In genomic region chr4:132946047-132947001, GRCm38 (mm10) we compare ENCODE assay signal across 8 mouse cellular contexts. TPM values are rescaled to one million over a fixed set of nuclear protein-coding genes. Genes with fewer than 3 reads are reported as not detected.
A peak's percentile ranks its signal among the peaks of the same experiment; 100 is the strongest.
DNase-seq lines count a peak whose midpoint lies in the region; ATAC-seq and TF ChIP-seq lines count a peak whose summit lies in the region.

No protein-coding gene starts in this region.

- H3K4me1 ChIP-seq in embryonic facial prominence, embryonic 12.5 days: peaks cover 14% of the 10 kb centered on the region
- H3K4me1 ChIP-seq in heart, embryonic 13.5 days: peaks cover 60% of the 10 kb centered on the region
- H3K4me1 ChIP-seq in kidney, embryonic 16.5 days (ENCODE audit: insufficient read depth, low read length): peaks cover 18% of the 10 kb centered on the region
- H3K4me1 ChIP-seq in lung, adult 2 months (ENCODE audit: control insufficient read depth, insufficient read depth, low read length): peaks cover 14% of the 10 kb centered on the region

- H3K27ac ChIP-seq in embryonic facial prominence, embryonic 12.5 days: peak overlapping the region; percentile 85
- H3K27ac ChIP-seq in heart, embryonic 13.5 days (replicated peaks): peak overlapping the region; percentile 85
- H3K27ac ChIP-seq in kidney, embryonic 16.5 days (ENCODE audit: low read length): peak overlapping the region; percentile 51

- DNase-seq in B cell, adult 2 months: peak; percentile 78 to 81
- peak; percentile 46 to 52 for DNase-seq in adrenal gland, adult 18-20 months (ENCODE audit: low spot score in 2 of 2)
- DNase-seq in lung, adult 2 months: peak; percentile 47
- DNase-seq in thymus, postnatal 36 days: peak; percentile 81 to 86

- H3K4me3 ChIP-seq in embryonic facial prominence, embryonic 12.5 days: peak overlapping the region; percentile 15; the same call in 1 of the 2 replicates
- peak overlapping the region; percentile 22 for H3K4me3 ChIP-seq in heart, embryonic 13.5 days
- peak overlapping the region; percentile 26 for H3K4me3 ChIP-seq in kidney, embryonic 16.5 days (ENCODE audit: low read length)
- peak overlapping the region; percentile 33 for H3K4me3 ChIP-seq in lung, adult 2 months (replicated peaks; ENCODE audit: extremely low read depth, low read depth, low read length)

- TF ChIP-seq CTCF in lung, adult 2 months (IDR thresholded peaks at IDR 0.05; ENCODE audit: insufficient read depth, low read length): no peak

- ATAC-seq in embryonic facial prominence, embryonic 12.5 days (ENCODE audit: insufficient number of reproducible peaks, insufficient read depth, low FRiP score, low TSS enrichment): peak; percentile 42; the same call in 1 of the 2 replicates
- peak; percentile 20; the same call in 1 of the 2 replicates for ATAC-seq in heart, embryonic 13.5 days (ENCODE audit: extremely low read depth, insufficient number of reproducible peaks, low FRiP score, low TSS enrichment)
- ATAC-seq in kidney, embryonic 16.5 days (ENCODE audit: low FRiP score, low TSS enrichment): 0 out of 2 replicates have a peak, but pooled peaks have one; percentile 19
- ATAC-seq in neutrophil, adult 5-6 weeks (ENCODE audit: extremely low read depth, insufficient number of reproducible peaks, low FRiP score, poor library complexity, severe bottlenecking): peak; percentile 27; the same call in 1 of the 2 replicates

- no peaks in the 10 kb centered on the region for H3K9me3 ChIP-seq in embryonic facial prominence, embryonic 12.5 days
- H3K9me3 ChIP-seq in heart, embryonic 13.5 days: no peaks in the 10 kb centered on the region
- no peaks in the 10 kb centered on the region for H3K9me3 ChIP-seq in kidney, embryonic 16.5 days (ENCODE audit: low read length)

- TF ChIP-seq POLR2A in lung, adult 2 months (IDR thresholded peaks at IDR 0.05; ENCODE audit: borderline replicate concordance, extremely low read depth, low read depth, low read length): no peak

- no peaks in the 10 kb centered on the region for H3K27me3 ChIP-seq in embryonic facial prominence, embryonic 12.5 days
- no peaks in the 10 kb centered on the region for H3K27me3 ChIP-seq in heart, embryonic 13.5 days (replicated peaks)
- no peaks in the 10 kb centered on the region for H3K27me3 ChIP-seq in kidney, embryonic 16.5 days (ENCODE audit: insufficient read depth, low read length)

- 11% methylated on average over 27 of the region's 27 CpGs for WGBS in embryonic facial prominence, embryonic 12.5 days
- 15% methylated on average over 27 of the region's 27 CpGs for WGBS in heart, embryonic 13.5 days
- 13% methylated on average over 25 of the region's 27 CpGs for WGBS in kidney, embryonic 16.5 days
- WGBS in lung, adult 2 months: 25% methylated on average over 27 of the region's 27 CpGs

- H3K36me3 ChIP-seq in embryonic facial prominence, embryonic 12.5 days: no peaks in the 10 kb centered on the region
- H3K36me3 ChIP-seq in heart, embryonic 13.5 days: no peaks in the 10 kb centered on the region
- no peaks in the 10 kb centered on the region for H3K36me3 ChIP-seq in kidney, embryonic 16.5 days (ENCODE audit: insufficient read depth, low read length)

- peak overlapping the region; percentile 40; the same call in 1 of the 2 replicates for H3K9ac ChIP-seq in embryonic facial prominence, embryonic 12.5 days
- H3K9ac ChIP-seq in heart, embryonic 13.5 days: peak overlapping the region; percentile 72
- peak overlapping the region; percentile 59 for H3K9ac ChIP-seq in kidney, embryonic 16.5 days (replicated peaks; ENCODE audit: low read length)

- peak overlapping the region; percentile 47 for H3K4me2 ChIP-seq in embryonic facial prominence, embryonic 12.5 days (replicated peaks)
- H3K4me2 ChIP-seq in heart, embryonic 13.5 days: peak overlapping the region; percentile 60
- H3K4me2 ChIP-seq in kidney, embryonic 16.5 days (replicated peaks; ENCODE audit: low read depth, low read length): peak overlapping the region; percentile 54

RNA-seq across cellular contexts. Expression of gene Fam76a, which starts 24.0 kb away (rescaled TPM):
- 10 to 100 TPM; 25.2 to 26.1 TPM for total RNA-seq in adrenal gland, adult 18-20 months (2021)
- 37.7 and 40.9 TPM in 2 replicates for polyA plus RNA-seq in embryonic facial prominence, embryonic 12.5 days (2016; fragmentation: Nextera tagmentation; extraction: Ambion mirVana)
- polyA plus RNA-seq in heart, embryonic 13.5 days (2015; fragmentation: Nextera tagmentation; extraction: Ambion mirVana): 34.8 and 35.6 TPM in 2 replicates
- polyA plus RNA-seq in kidney, embryonic 16.5 days (2015; fragmentation: Nextera tagmentation; extraction: Ambion mirVana): 37.7 and 42.8 TPM in 2 replicates
- 19.2 and 21.9 TPM in 2 replicates for polyA plus RNA-seq in lung, adult 2 months (2012; rRNA removed)
- 31.1 and 35.4 TPM in 2 replicates for total RNA-seq in neutrophil, adult 5-6 weeks (2017)

RNA-seq across cellular contexts. Expression of gene Fgr, which starts 27.6 kb away (rescaled TPM):
- total RNA-seq in adrenal gland, adult 18-20 months (2021): under 1 TPM; 0.43 to 0.58 TPM
- polyA plus RNA-seq in embryonic facial prominence, embryonic 12.5 days (2016; fragmentation: Nextera tagmentation; extraction: Ambion mirVana): 0.29 and 0.39 TPM in 2 replicates
- 0.21 and 0.23 TPM in 2 replicates for polyA plus RNA-seq in heart, embryonic 13.5 days (2015; fragmentation: Nextera tagmentation; extraction: Ambion mirVana)
- polyA plus RNA-seq in kidney, embryonic 16.5 days (2015; fragmentation: Nextera tagmentation; extraction: Ambion mirVana): 0.44 and 0.58 TPM in 2 replicates
- polyA plus RNA-seq in lung, adult 2 months (2012; rRNA removed): 10.7 and 19.1 TPM in 2 replicates
- total RNA-seq in neutrophil, adult 5-6 weeks (2017): 301 and 321 TPM in 2 replicates

Comparison
In these comparisons a context has a peak if more than half of its experiments do, and no peak if none do; other contexts are left out.
1. Peak in every context shown above with its lines: DNase-seq, ATAC-seq, H3K4me3 ChIP-seq and H3K27ac ChIP-seq.